Mouse (Mus musculus): Measurements from ENCODE around the gene Slc35f1.

Gene Slc35f1

DNA sequence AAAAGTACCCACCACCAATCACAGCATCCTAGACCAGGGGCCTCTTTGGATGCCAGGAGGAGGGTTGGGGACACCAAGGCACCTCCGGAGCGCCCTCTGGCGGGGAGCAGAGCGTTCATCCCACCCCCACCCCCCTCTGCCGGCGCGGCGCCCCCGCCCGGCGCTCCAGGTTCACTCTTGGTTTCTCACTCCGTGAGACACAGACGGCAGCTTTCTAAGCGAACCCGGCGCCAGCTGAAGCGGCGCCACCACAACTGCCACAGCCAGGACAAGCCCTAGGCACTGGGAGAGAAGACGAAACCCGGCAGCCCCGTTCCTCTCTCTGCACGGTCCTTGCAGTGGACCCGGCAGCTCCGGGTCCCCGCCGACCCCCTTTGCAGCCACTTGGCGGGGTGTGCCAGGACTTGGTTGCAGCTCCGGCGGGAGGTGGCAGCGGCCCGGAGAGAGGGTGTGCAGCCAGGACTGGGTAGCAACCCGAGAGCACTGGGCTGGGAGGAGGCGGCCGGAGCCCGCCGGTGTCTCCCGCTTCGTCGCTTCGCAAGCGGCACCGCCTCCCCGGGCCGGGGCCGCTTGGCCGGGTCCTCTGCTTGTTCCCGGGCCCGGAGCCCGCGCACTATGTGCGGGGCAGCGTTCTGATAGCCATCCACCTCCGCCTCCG, at the start of gene Slc35f1:
Gene Slc35f1, plus strand, starts transcription at position 200 of the 658 bp plus-strand sequence.
- DNase-seq (ENCODE audit: low spot score), result no peak

DNA sequence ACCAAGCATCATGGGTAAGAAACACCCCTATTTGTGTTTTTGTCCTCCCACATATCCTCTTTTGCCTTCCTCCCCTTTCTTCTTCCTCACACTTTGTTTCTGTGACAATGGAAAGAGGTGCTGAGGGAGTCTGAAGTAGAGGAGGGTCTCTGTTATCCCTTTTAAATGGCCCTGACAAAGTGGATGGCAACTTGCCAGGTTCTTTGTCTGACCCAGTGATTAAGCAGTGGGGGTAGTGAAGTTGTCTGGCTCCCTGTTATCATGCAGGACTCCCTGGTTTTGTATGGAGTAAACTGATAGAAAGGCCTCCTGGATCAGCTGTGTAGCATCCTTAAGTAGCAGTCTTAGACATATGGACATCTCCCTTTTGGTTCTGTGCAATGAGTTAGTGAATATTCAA, 19.1 kb upstream of the Slc35f1 start:
- DNase-seq (ENCODE audit: low spot score), result no peak

GRCm38 (mm10) chr10:52690992-52691731, 829 bp downstream of the Slc35f1 start:
- DNase-seq (ENCODE audit: low spot score), result no peak

DNA sequence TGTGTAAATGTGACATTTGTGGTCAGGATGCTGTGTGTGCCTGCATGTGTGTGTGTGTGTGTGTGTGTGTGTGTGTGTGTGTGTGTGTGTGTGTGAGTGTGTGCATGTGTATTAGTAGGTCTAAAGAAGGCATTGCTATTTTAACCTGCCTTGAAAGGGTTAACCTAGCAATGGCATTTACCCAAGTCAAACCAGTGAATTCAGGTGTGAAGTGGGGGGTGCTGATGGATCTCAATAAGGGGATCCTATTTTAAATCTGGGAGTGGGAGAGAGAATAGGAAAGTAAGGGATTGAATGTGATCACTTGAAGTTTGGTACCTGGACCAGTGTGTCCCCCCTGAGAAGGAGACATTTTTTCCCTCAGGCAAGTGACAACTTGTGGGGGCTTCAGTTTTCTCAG, 13.4 kb downstream of the Slc35f1 start:
- no peak for DNase-seq (ENCODE audit: low spot score)

DNA sequence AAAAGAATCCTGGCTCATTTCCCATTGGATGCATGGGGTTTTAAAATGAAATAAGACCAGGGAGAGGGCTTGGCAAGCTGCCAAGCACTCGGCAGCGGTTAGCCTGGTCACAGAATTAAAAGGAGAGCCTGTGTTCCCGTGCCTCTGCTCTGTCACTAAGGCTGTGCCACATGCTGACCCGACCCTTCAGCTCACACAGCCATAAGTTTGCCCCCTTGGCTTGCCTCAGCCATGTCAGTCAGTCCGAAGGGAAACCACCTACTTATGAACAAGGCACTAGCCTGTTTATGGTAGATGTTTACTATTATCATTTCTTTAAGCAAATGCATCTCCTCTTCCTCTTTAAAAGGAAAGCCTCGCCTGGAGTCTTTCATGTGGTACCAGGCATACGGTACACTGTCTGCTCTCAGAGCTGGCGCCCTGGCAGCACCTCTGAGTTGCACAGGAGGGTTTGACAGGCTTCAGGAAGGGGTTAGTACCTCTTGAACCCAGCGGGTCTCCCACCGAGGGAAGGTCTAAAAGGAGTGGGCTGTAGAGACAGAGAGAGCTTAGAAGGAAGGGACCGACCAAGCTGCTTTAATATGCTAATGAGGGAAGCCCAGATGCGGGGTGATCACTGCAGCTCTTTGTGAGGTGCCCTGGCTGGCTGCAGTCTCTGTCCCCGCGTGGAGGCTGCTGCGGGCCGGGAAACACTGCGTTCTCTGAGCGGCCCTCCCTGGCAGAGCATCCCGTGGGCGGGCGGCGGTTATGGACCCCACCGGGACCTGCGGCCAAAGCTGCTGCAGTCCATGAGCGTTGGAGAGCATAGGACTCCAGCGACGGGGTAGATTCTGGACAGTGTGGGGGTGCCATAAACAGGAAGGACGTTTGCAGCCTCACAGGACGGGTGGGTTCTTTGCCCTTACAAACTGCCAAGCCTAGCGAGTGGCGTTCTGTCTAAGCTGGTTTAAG, 14.0 kb downstream of the Slc35f1 start:
- no peak for DNase-seq (ENCODE audit: low spot score)

- no peak for DNase-seq (ENCODE audit: low spot score)
These were observed 19.1 kb downstream of the Slc35f1 start for GRCm38 (mm10) chr10:52709482-52709881.

GRCm38 (mm10) chr10:52712166-52712565, 21.8 kb downstream of the Slc35f1 start:
- DNase-seq (ENCODE audit: low spot score), result no peak

DNA sequence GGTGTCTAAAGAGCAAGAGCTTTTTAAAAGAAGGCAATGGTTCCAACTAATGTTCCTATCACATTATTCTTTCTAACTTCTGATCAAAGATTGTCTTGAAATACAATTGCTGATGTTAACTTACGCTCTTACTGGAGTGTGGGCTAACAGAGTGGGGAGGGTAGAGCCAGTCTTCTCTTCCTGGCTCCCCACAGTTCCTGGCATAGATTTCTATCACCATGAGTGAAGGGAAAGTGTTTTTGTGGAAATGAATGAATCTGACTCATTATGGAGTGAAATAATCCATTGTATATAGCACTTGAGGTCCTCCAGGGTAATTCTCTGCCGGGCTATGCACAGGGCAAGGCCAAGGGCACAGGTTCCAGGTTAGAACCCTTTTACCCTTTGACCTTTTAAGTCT, 24.2 kb downstream of the Slc35f1 start:
- DNase-seq (ENCODE audit: low spot score), result no peak

- no peak for DNase-seq (ENCODE audit: low spot score)
These were observed 24.8 kb downstream of the Slc35f1 start for GRCm38 (mm10) chr10:52715146-52715545.

DNA sequence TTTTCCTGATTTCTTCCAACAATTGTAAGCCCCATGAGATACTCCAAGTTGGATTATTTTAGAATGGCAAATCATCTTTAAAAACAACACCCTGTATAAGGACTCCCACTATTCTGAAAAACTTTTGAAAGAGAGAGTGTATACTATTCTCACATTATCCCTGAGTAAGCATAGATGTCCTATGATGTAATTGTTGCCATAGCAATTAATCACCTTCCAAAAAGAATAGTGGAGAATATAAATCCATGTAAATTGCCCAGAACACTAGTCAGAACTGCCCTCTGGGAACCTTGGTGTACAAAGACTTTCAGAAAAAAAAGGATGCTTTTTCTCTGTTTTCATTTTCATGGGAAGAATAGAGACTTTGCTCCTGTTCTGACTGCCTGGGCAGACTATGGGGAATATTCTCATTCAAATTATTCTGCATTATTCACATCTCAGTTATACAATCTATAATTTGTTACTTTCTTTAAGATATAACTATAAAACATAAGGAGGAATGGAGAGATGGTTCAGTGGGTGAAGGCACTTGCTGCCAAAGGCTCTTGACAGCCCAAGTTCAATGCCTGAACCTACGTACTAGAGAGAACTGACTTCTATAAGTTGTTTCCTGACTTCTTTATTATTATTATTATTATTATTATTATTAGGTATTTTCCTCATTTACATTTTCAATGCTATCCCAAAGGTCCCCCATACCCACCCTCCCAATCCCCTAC, 28.0 kb downstream of the Slc35f1 start:
- no peak for DNase-seq (ENCODE audit: low spot score)

DNA sequence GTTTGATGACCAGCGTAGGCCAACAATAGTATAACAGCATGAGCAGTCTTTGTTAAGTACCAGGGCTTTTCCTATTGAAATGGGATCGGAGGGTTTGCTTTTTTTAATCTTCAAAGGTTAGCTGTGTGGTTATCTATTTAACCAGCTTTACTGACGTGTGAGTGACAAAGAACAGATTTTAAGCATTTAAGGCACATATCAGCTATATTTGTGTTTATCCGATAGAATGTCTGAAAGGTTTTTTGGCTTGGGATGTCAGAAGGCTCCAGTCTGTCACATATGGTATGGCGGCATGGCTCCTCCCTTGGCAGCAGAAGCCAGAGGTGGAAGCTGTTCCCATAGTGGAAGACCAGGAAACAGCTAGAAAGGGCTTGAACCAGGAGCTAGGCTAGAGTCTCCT, 36.3 kb downstream of the Slc35f1 start:
- no peak for DNase-seq (ENCODE audit: low spot score)

- DNase-seq (ENCODE audit: low spot score), result no peak
These were observed 52.5 kb downstream of the Slc35f1 start for GRCm38 (mm10) chr10:52742671-52743379.

GRCm38 (mm10) chr10:52743831-52744230, 53.5 kb downstream of the Slc35f1 start:
- no peak for DNase-seq (ENCODE audit: low spot score)

DNA sequence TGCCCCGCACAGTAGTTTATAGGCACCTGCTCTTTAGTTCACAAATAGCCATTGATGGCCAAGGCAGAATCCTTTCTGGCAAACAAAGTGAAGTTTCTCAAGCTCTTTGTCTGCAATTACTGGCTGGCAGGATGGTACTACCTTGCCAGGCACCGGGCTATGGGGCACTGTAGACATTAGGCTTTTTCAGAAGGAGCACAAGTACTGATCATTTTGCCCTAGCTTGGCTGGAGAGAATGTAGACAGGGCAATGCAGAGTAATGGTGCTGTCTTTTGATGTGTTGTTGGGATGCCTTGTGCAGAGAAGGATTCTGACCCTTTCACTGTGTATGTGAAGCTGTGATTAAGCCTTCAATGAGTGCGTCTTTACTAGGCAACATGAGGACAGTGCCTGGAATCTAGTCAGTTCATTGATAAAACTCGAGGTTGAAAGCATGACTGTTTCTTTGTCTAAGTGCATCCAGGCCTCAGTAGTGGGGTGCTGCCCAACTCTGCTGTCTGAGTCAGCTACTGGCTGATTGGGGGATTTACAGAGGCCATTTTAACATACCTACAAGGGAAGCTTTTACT, 57.8 kb downstream of the Slc35f1 start:
- no peak for DNase-seq (ENCODE audit: low spot score)

DNA sequence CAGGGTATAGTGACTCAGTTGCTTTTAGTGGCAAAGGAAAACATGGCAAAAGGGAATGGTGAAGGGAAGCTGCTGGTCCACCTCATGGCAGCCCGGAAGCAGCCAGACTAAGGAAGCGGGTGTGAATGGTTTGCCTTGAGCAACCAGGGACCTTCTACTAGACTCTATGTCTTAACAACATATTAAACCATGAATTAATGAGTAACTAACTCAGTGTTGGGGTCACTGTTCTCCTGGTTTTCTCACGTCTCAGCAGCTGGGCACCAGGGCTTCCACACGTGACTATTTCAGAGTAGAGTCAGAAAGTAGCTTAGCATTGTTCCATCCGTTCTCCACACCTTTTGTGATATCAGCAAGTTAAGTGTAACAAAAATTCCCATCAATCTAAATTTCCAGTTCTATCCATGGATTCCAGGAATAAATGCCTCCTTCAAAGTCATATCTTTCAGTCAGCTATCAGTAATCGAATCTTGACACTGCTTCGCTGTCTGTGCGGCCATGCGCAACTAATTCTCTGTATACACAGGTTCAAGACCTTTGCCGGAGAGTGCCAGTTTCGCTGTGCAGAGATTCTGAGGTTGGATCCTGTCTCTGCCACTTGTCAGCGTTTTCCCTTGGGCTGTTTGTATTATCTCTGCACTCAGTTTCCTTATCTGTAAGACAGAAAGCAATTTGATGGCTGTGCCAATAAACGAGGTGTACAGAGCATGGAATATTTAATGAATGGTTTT, 65.8 kb downstream of the Slc35f1 start:
- no peak for DNase-seq (ENCODE audit: low spot score)

- DNase-seq (ENCODE audit: low spot score), result no peak
These were observed 67.3 kb downstream of the Slc35f1 start for GRCm38 (mm10) chr10:52757496-52758260.

- no peak for DNase-seq (ENCODE audit: low spot score)
These were observed 68.3 kb downstream of the Slc35f1 start for GRCm38 (mm10) chr10:52758589-52758988.

GRCm38 (mm10) chr10:52760527-52760926, 70.2 kb downstream of the Slc35f1 start:
- DNase-seq (ENCODE audit: low spot score), result no peak

- no peak for DNase-seq (ENCODE audit: low spot score)
These were observed 89.7 kb downstream of the Slc35f1 start for GRCm38 (mm10) chr10:52779926-52780485.
